Mouse (Mus musculus) forebrain, embryonic 14.5 days (tissue): ENCODE results near the gene Rtl10. TPM values are rescaled to one million over a fixed set of nuclear protein-coding genes. Genes with fewer than 3 reads are reported as not detected.
A peak's percentile ranks its signal among the peaks of the same experiment; 100 is the strongest.

Experiments used
- ATAC-seq: fragments of 200-750 bp; cut with Nextera tagmentation; 2 replicates; pipeline ENCODE4 v1.8.0; 2017; ENCODE audit warnings: mild to moderate bottlenecking, moderate library complexity
- DNase-seq: peaks from one replicate; pipeline ENCODE4 v3.0.0-alpha.2; 2015; ENCODE audit warnings: low spot score
- H3K27ac ChIP-seq: fragments of 300-500 bp; sonication (generic); 2 replicates; pipeline ENCODE4 v1.5.1; 2014; ENCODE audit warnings: low read depth, mild to moderate bottlenecking, control low read depth, low read length, moderate library complexity
- H3K27me3 ChIP-seq: fragments of 300-500 bp; sonication (generic); replicated peaks from 2 replicates; pipeline ENCODE4 v1.6.1; 2014; ENCODE audit warnings: low read length, control low read depth, mixed read lengths; ENCODE audit not compliant: control insufficient read depth, insufficient read depth
- H3K36me3 ChIP-seq: fragments of 300-500 bp; sonication (generic); 2 replicates; pipeline ENCODE4 v1.6.1; 2014; ENCODE audit warnings: low read length, control low read depth; ENCODE audit not compliant: control insufficient read depth, insufficient read depth
- H3K4me1 ChIP-seq: fragments of 300-500 bp; sonication (generic); 2 replicates; pipeline ENCODE4 v1.6.1; 2014; ENCODE audit warnings: antibody characterized with exemption, low read length, control low read depth; ENCODE audit not compliant: control insufficient read depth, insufficient read depth
- H3K4me2 ChIP-seq: fragments of 300-500 bp; sonication (generic); 2 replicates; pipeline ENCODE4 v1.6.1; 2014; ENCODE audit warnings: mild to moderate bottlenecking, control low read depth, low read length
- H3K4me3 ChIP-seq: fragments of 300-500 bp; sonication (generic); 2 replicates; pipeline ENCODE4 v1.5.1; 2014; ENCODE audit warnings: low read depth, low read length, control low read depth
- H3K9ac ChIP-seq: fragments of 300-500 bp; sonication (generic); 2 replicates; pipeline ENCODE4 v1.6.1; 2014; ENCODE audit warnings: mild to moderate bottlenecking, low read length, control low read depth, moderate library complexity
- H3K9me3 ChIP-seq: fragments of 300-500 bp; sonication (generic); replicated peaks from 2 replicates; pipeline ENCODE4 v1.6.1; 2016; ENCODE audit warnings: low read length, control low read depth, mixed read lengths; ENCODE audit not compliant: control insufficient read depth
- WGBS: fragments of 180-500 bp; shearing (Covaris S2); extraction: QIAGEN DNeasy Blood & Tissue Kit; methylation state at CpG from one replicate; pipeline ENCODE4 v1.1.7; 2014; 5-methylcytosine and 5-hydroxymethylcytosine counted together
- polyA plus RNA-seq: library from polyadenylated mRNA; unstranded; fragments of >200 nt; fragmentation: Nextera tagmentation; extraction: Ambion mirVana; gene quantifications from 2 replicates; pipeline ENCODE4 v1.2.1, GENCODE M21; 2014

Rtl10 gene
- polyA plus RNA-seq, 1 experiment from 2014 or later: 3.0 TPM

GRCm38 (mm10) chr16:18486126-18486525 is 12.6 kb upstream of the Rtl10 start:
- ATAC-seq (no peak), DNase-seq (no peak)
- H3K4me3 ChIP-seq: no peak overlapping the region
- H3K4me2 ChIP-seq: no peak overlapping the region
- H3K9ac ChIP-seq: no peak overlapping the region
- H3K36me3 ChIP-seq: no peaks in the 10 kb centered on the region
- no peaks in the 10 kb centered on the region for H3K9me3 ChIP-seq
- H3K27me3 ChIP-seq: no peaks in the 10 kb centered on the region
- no peak overlapping the region for H3K27ac ChIP-seq
- peaks cover 9% of the 10 kb centered on the region; the same call in 1 of the 2 replicates for H3K4me1 ChIP-seq
- 96% methylated on average over 2 of the region's 2 CpGs for WGBS

- no peak for ATAC-seq
- no peak overlapping the region for H3K9ac ChIP-seq
- no peaks in the 10 kb centered on the region for H3K36me3 ChIP-seq
- H3K27me3 ChIP-seq: no peaks in the 10 kb centered on the region
- H3K4me2 ChIP-seq: no peak overlapping the region
- H3K4me3 ChIP-seq: no peak overlapping the region
- DNase-seq: no peak
- no peak overlapping the region for H3K27ac ChIP-seq
- no peaks in the 10 kb centered on the region for H3K4me1 ChIP-seq
- no peaks in the 10 kb centered on the region for H3K9me3 ChIP-seq
- WGBS: 97% methylated on average over 3 of the region's 3 CpGs
Measured at GRCm38 (mm10) chr16:18490281-18490680, 8.4 kb upstream of the Rtl10 start.

GRCm38 (mm10) chr16:18490894-18491293 is 7.8 kb upstream of the Rtl10 start:
- H3K27ac ChIP-seq: no peak overlapping the region

DNA sequence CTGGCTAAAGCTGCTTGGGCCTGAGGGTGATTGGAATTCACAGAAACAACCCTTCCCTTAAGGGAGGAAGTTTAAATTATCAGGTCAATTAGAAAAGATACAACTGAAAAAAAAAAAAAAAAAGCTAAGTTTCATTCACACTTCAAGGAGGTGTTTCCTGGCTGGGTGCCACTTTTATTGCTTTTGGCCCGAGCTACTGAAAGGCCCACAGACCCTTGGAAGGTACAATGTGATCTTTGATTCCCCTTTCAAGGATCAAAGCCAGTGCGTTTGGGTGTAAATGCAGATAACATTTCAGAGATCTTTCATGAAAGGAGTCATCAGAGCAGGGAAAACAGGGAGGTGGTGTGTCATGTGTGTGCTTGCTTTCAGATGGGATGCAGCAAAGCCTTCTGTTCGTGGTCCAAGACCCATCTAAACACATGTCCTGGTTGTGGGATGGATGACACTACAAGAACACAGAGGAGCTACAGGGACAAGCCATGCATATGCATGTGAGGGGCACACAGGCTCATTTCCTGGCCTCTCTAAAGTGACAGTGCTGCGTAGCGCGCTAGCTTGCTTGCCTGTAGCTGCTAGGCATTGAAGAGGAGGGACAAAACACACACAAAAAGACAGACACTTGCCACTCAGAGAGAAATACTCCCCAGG is 711 bp upstream of the Rtl10 start:
- no peak for ATAC-seq
- no peaks in the 10 kb centered on the region for H3K27me3 ChIP-seq

More at GRCm38 (mm10) chr16:18490894-18491293, 7.8 kb upstream of the Rtl10 start:
- WGBS: 81% methylated on average over 1 of the region's 1 CpGs
- H3K36me3 ChIP-seq: no peaks in the 10 kb centered on the region
- no peaks in the 10 kb centered on the region for H3K9me3 ChIP-seq
- no peak overlapping the region for H3K4me3 ChIP-seq
- no peak for ATAC-seq
- no peaks in the 10 kb centered on the region for H3K4me1 ChIP-seq
- no peak overlapping the region for H3K4me2 ChIP-seq
- H3K27me3 ChIP-seq: no peaks in the 10 kb centered on the region
- no peak for DNase-seq
- no peak overlapping the region for H3K9ac ChIP-seq

DNA sequence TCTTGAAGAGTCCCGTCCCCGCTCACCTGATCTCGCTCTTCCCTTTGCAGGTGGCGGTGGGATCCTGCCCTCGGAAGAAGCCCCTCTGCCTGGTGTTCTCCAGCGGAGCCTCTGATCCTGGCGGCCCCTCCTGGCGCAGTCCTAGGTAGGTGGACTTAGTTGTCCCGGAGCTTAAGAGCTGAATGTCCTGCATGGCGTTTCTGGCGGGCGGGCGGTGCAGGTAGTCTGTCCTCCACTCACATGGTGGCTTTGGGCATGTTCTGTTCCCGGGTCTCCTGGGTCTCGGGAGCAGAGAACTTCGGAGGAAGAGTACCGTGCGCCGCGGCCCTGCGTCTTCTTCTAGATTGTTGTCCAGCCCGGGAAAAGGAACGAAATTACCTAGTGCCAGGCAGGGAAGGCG is 295 bp downstream of the Rtl10 start:
- Histone ChIP-seq H3K9ac (peak overlapping the region; percentile 89), H3K4me3 (peak overlapping the region; percentile 71), H3K9me3 (no peaks in the 10 kb centered on the region), H3K27ac (peak overlapping the region; percentile 93; the same call in 1 of the 2 replicates), H3K36me3 (peaks cover 25% of the 10 kb centered on the region), H3K4me1 (peaks cover 14% of the 10 kb centered on the region), H3K27me3 (no peaks in the 10 kb centered on the region), H3K4me2 (peak overlapping the region; percentile 95)
- WGBS: under 1% methylated on average over 24 of the region's 24 CpGs
- DNase-seq: no peak
- no peak for ATAC-seq

More for the DNA sequence above, 711 bp upstream of the Rtl10 start:
- Histone ChIP-seq H3K36me3 (peaks cover 18% of the 10 kb centered on the region), H3K9me3 (no peaks in the 10 kb centered on the region), H3K4me3 (peak overlapping the region; percentile 71), H3K27ac (peak overlapping the region; percentile 93), H3K4me2 (peak overlapping the region; percentile 95), H3K4me1 (peaks cover 14% of the 10 kb centered on the region), H3K9ac (peak overlapping the region; percentile 89)
- 2% methylated on average over 6 of the region's 6 CpGs for WGBS
- DNase-seq: peak; percentile 47

GRCm38 (mm10) chr16:18501531-18501930 is 2.8 kb downstream of the Rtl10 start:
- H3K36me3 ChIP-seq: peaks cover 29% of the 10 kb centered on the region
- peaks cover 14% of the 10 kb centered on the region for H3K4me1 ChIP-seq
- no peak overlapping the region for H3K4me2 ChIP-seq
- H3K9ac ChIP-seq: no peak overlapping the region
- DNase-seq: no peak
- no peak overlapping the region for H3K4me3 ChIP-seq
- no peak for ATAC-seq
- no peaks in the 10 kb centered on the region for H3K9me3 ChIP-seq
- 96% methylated on average over 6 of the region's 6 CpGs for WGBS
- no peak overlapping the region for H3K27ac ChIP-seq
- H3K27me3 ChIP-seq: no peaks in the 10 kb centered on the region

DNA sequence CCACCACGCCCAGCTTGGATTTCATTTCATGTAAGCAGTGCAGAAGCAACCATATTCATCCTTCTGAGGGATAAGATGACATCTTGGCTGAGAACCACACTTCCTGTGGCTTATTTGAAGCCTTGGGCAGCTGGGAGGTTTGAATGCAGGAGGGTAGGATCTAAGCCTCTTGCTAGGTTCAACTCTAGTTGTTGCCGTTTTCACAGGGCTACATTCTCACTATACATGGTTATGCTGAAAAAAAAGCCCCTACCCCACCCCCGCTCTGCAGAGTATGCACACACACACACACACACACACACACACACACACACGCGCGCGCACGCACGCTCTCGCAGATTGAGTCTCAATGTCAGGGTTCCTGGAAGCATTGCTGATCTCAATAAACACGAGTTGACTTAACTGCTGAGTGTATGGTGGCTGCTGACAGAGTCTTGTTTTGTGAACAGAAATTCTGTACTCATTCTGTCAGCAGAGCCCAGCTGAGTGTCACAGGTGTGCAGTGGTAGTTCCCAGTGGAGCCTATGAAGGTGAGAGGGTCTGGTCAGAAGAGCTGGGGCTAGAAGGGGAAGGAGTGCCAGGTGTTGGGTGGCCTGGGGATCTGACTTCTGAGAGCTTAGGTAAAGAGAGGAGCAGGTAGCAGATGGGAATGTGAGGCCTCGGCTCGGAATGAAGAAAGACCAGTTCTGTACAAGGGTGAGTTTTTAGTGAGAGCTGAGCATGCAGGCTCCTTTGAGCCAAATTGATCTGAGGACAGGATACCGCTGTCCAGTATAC is 5.1 kb downstream of the Rtl10 start:
- 92% methylated on average over 14 of the region's 14 CpGs for whole genome bisulfite sequencing
- Histone ChIP-seq H3K4me1 (peaks cover 7% of the 10 kb centered on the region; the same call in 1 of the 2 replicates), H3K4me3 (no peak overlapping the region), H3K9me3 (no peaks in the 10 kb centered on the region), H3K36me3 (peaks cover 29% of the 10 kb centered on the region), H3K27ac (no peak overlapping the region), H3K9ac (no peak overlapping the region), H3K27me3 (no peaks in the 10 kb centered on the region), H3K4me2 (no peak overlapping the region)
- no peak for ATAC-seq
- no peak for DNase-seq

DNA sequence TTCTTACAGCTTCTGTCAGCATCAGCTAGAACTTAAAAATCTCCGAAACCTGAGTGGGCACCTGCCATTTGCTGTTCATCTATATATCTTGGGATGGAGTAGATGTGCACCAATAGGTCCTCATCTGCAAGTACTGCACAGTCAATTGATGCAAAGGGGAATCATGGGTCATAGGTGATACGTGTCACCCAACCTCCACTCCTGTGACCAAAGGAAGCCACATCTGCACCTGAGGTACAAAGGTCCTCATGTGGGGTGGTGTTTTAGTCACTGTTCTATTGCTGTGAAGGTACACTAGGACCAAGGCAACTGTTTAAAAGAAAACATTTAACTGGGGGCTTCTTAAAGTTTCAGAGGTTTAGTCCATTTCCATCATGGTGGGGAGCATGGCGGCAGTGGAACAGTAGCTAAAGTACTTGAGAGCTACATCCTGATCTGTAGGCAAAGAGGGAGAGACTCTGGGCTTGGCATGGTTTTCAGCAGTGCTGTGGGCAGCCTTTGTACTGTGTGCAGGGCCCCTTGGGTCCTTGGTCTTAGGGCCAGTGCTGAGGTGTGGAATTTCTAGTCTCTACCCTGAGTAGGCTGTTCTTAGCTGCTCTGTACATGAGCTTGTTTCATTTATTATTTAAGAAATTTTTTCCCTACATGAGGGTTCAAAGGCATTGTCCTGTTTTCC is 8.0 kb downstream of the Rtl10 start:
- H3K4me1 ChIP-seq: no peaks in the 10 kb centered on the region
- H3K9ac ChIP-seq: no peak overlapping the region
- H3K9me3 ChIP-seq: no peaks in the 10 kb centered on the region
- ATAC-seq: no peak
- H3K27ac ChIP-seq: no peak overlapping the region
- 91% methylated on average over 3 of the region's 3 CpGs for WGBS
- no peaks in the 10 kb centered on the region for H3K27me3 ChIP-seq
- no peak for DNase-seq
- H3K36me3 ChIP-seq: peaks cover 18% of the 10 kb centered on the region; the same call in 1 of the 2 replicates
- no peak overlapping the region for H3K4me3 ChIP-seq
- H3K4me2 ChIP-seq: no peak overlapping the region
